Mouse (Mus musculus) CH12.LX (cell line): Measurements from ENCODE around the gene 2900026A02Rik.

Source experiments
- CTCF ChIP-seq, 2 experiments: IDR thresholded peaks in 1 of 2; conservative IDR thresholded peaks in 1 of 2; 2 replicates each; pipeline ENCODE4 v1.5.1; 2011 to 2012; ENCODE audit warnings: low read depth in 2 of 2, low read length in 2 of 2, improper control_type of control experiment in 1 of 2, inconsistent platforms in 1 of 2, mild to moderate bottlenecking in 1 of 2, moderate library complexity in 1 of 2
- EP300 ChIP-seq: IDR thresholded peaks from 2 replicates; pipeline ENCODE4 v1.6.1; 2011; ENCODE audit warnings: low read length, improper control_type of control experiment
- POLR2A ChIP-seq: IDR thresholded peaks from 2 replicates; pipeline ENCODE4 v1.6.1; 2011; ENCODE audit warnings: low read depth, mild to moderate bottlenecking, improper control_type of control experiment, low read length
- POLR2AphosphoS2 ChIP-seq: IDR thresholded peaks from 2 replicates; pipeline ENCODE4 v1.6.1; 2011; ENCODE audit warnings: low read depth, low read length, improper control_type of control experiment
- USF2 ChIP-seq: conservative IDR thresholded peaks from 2 replicates; pipeline ENCODE4 v1.6.1; 2011; ENCODE audit warnings: low read depth, low read length, improper control_type of control experiment

- no peak for TF ChIP-seq POLR2A
- no peak for TF ChIP-seq CTCF (conservative IDR thresholded peaks at IDR 0.05 in 1 of 2, IDR thresholded peaks at IDR 0.05 in 1 of 2; ENCODE audit: low read depth in 2 of 2, low read length in 2 of 2)
- no peak for TF ChIP-seq EP300
- no peak for TF ChIP-seq USF2
- TF ChIP-seq POLR2AphosphoS2, result no peak
Measured at GRCm38 (mm10) chr5:113110929-113111328, 110.1 kb downstream of the 2900026A02Rik start.
